Mouse (Mus musculus) lung, adult 2 months (tissue): ENCODE results near the gene Ybx3.

ENCODE experiments used
- CTCF ChIP-seq: fragments of 200-500 bp; IDR thresholded peaks from 2 replicates; pipeline ENCODE4 v1.5.1; 2011; ENCODE audit warnings: mild to moderate bottlenecking, low read length, control low read depth; ENCODE audit not compliant: insufficient read depth
- POLR2A ChIP-seq: fragments of 200-500 bp; IDR thresholded peaks from 2 replicates; pipeline ENCODE4 v1.6.1; 2011; ENCODE audit warnings: low read depth, mild to moderate bottlenecking, control low read depth, low read length, borderline replicate concordance; ENCODE audit errors: extremely low read depth

DNA sequence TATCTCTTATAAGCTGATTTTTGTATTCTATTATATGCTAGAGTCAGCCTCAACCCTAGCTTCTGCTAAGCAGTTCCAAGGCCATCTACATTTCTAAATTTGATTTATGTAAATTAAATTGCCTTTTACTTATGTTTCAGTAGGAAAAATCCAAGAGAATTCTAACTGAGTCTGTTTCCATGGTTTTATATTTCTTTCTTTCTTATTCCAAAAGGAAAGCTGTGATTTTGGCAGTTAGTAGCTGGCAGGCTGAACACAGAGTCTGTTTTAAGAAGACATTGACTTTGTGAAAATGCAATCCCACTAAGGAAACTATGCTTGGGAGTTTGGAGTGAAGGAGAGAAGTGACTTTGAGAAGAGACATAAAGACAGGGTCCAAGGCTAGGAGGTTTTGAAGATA is 14.3 kb upstream of the Ybx3 start:
- TF ChIP-seq POLR2A = no peak
- no peak for TF ChIP-seq CTCF
